31 mouse cellular contexts compared by ENCODE assay signal in the genomic region with DNA sequence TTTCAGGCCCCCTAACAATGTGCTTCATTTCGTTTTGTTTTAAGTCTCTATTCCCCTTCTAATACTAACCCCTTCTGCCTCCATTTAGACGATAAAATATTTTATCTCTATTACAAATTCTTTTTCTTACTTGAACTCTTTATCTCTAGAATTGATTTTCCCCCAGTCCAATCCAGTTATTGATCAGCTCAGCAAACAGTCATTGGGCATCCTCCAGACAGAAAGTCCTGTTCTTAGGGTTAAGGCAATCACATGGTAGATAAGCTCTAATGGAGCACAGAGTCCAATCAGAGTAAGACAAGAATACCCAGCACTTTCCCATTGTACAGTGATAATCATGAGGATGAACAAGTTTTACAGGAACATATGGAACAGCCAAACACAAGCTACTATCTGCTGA.
"Had no signal": no experiment of that assay in that cellular context is flagged by ENCODE, and none has a peak within 500 bp of the region (broad histone marks: within the 10 kb centered on the region; RNA-seq: fewer than 3 reads in every experiment).

No protein-coding gene starts in this region.

- H3K9ac ChIP-seq: limb, embryonic 12.5 days; limb, embryonic 13.5 days; limb, embryonic 15.5 days; liver, embryonic 12.5 days; liver, embryonic 13.5 days; liver, embryonic 14.5 days; liver, embryonic 15.5 days; lung, embryonic 14.5 days; lung, embryonic 15.5 days; midbrain, embryonic 12.5 days; midbrain, embryonic 13.5 days; midbrain, embryonic 15.5 days; neural tube, embryonic 12.5 days had no signal

- H3K4me1 ChIP-seq: limb, embryonic 10.5 days; limb, embryonic 12.5 days; limb, embryonic 13.5 days; limb, embryonic 15.5 days; liver, embryonic 12.5 days; liver, embryonic 13.5 days; liver, embryonic 15.5 days; lung, embryonic 15.5 days; megakaryocyte, embryonic 14.5 days; midbrain, embryonic 10.5 days; midbrain, embryonic 12.5 days; midbrain, embryonic 13.5 days; midbrain, embryonic 15.5 days; neural tube, embryonic 12.5 days had no signal

- H3K27ac ChIP-seq: limb, embryonic 10.5 days; limb, embryonic 12.5 days; limb, embryonic 13.5 days; limb, embryonic 15.5 days; liver, embryonic 12.5 days; liver, embryonic 13.5 days; liver, embryonic 14.5 days; liver, embryonic 15.5 days; lung, embryonic 15.5 days; macrophage; midbrain, embryonic 10.5 days; midbrain, embryonic 12.5 days; midbrain, embryonic 13.5 days; midbrain, embryonic 15.5 days; neural tube, embryonic 12.5 days had no signal

- H3K36me3 ChIP-seq: limb, embryonic 10.5 days; limb, embryonic 12.5 days; limb, embryonic 13.5 days; limb, embryonic 15.5 days; liver, embryonic 12.5 days; liver, embryonic 13.5 days; liver, embryonic 15.5 days; lung, embryonic 15.5 days; midbrain, embryonic 10.5 days; midbrain, embryonic 12.5 days; midbrain, embryonic 13.5 days; midbrain, embryonic 15.5 days; neural tube, embryonic 12.5 days had no signal

- ATAC-seq: liver, embryonic 12.5 days; lung, postnatal 0 days; midbrain, embryonic 13.5 days; midbrain, embryonic 15.5 days; midbrain, embryonic 16.5 days had no signal

- DNase-seq: left cerebral cortex, postnatal 4 days; liver; liver, embryonic 13.5 days; lung, adult 18-20 months; lung, adult 2 months; lung, embryonic 14.5 days; lung, postnatal 10 days; lung, postnatal 14 days; lung, postnatal 36 days; lung, postnatal 4 days; midbrain, embryonic 14.5 days had no signal

- H3K9me3 ChIP-seq: limb, embryonic 10.5 days; limb, embryonic 12.5 days; limb, embryonic 13.5 days; limb, embryonic 15.5 days; liver, embryonic 12.5 days; liver, embryonic 13.5 days; liver, embryonic 15.5 days; lung, embryonic 15.5 days; midbrain, embryonic 10.5 days; midbrain, embryonic 12.5 days; midbrain, embryonic 13.5 days; midbrain, embryonic 15.5 days; neural tube, embryonic 12.5 days had no signal

- H3K4me2 ChIP-seq: limb, embryonic 12.5 days; limb, embryonic 13.5 days; limb, embryonic 15.5 days; liver, embryonic 11.5 days; liver, embryonic 12.5 days; liver, embryonic 13.5 days; liver, embryonic 15.5 days; lung, embryonic 14.5 days; lung, embryonic 15.5 days; midbrain, embryonic 11.5 days; midbrain, embryonic 12.5 days; midbrain, embryonic 13.5 days; midbrain, embryonic 15.5 days; neural tube, embryonic 12.5 days had no signal

- H3K27me3 ChIP-seq: limb, embryonic 12.5 days; limb, embryonic 13.5 days; limb, embryonic 15.5 days; liver, embryonic 12.5 days; liver, embryonic 13.5 days; liver, embryonic 15.5 days; lung, embryonic 15.5 days; megakaryocyte, embryonic 14.5 days; midbrain, embryonic 12.5 days; midbrain, embryonic 13.5 days; midbrain, embryonic 15.5 days; neural tube, embryonic 12.5 days had no signal

- H3K4me3 ChIP-seq: limb, embryonic 10.5 days; limb, embryonic 12.5 days; limb, embryonic 13.5 days; limb, embryonic 15.5 days; liver, embryonic 12.5 days; liver, embryonic 13.5 days; liver, embryonic 15.5 days; lung, embryonic 15.5 days; megakaryocyte, embryonic 14.5 days; midbrain, embryonic 10.5 days; midbrain, embryonic 12.5 days; midbrain, embryonic 13.5 days; midbrain, embryonic 15.5 days; myocyte; neural tube, embryonic 12.5 days had no signal
